Mouse (Mus musculus): Measurements from ENCODE around the gene Pelp1. TPM values are rescaled to one million over a fixed set of nuclear protein-coding genes. Genes with fewer than 3 reads are reported as not detected.

The Pelp1 gene
- polyA plus RNA-seq, 1 experiment from 2014 or later: 29.9 TPM

DNA sequence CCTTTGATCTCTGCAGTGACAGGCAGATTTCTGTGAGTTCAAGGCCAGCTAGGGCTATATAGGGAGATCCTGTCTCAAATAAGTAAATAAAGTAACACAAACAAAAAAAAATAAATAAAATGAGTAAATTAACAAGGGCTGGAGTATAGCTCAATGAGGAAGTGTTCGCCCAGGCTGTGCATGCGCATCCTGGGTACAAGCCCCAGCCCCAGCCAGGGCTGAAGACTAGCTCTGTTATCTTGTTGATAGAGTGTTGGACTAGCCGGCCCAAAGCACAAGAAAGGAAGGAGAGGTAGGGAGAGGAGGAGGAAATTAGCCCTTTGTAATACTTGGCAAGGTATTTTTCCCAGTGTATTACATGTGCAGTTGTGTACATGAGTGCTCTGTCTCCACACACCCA, 34.1 kb upstream of the Pelp1 start:
- Histone ChIP-seq H3K4me2 (replicated peaks) (no peak overlapping the region), H3K27me3 (ENCODE audit: control insufficient read depth, insufficient read depth, low read length) (no peaks in the 10 kb centered on the region), H3K9me3 (ENCODE audit: control insufficient read depth, low read length) (no peaks in the 10 kb centered on the region), H3K36me3 (replicated peaks; ENCODE audit: control insufficient read depth, insufficient read depth) (peaks cover 31% of the 10 kb centered on the region), H3K9ac (no peak overlapping the region), H3K4me1 (replicated peaks; ENCODE audit: control insufficient read depth, insufficient read depth, low read length) (no peaks in the 10 kb centered on the region), H3K4me3 (replicated peaks; ENCODE audit: low read length) (no peak overlapping the region), H3K27ac (no peak overlapping the region)
- DNase-seq (ENCODE audit: low spot score) (no peak), ATAC-seq (ENCODE audit: low FRiP score) (no peak)
- WGBS: 97% methylated on average over 3 of the region's 3 CpGs

DNA sequence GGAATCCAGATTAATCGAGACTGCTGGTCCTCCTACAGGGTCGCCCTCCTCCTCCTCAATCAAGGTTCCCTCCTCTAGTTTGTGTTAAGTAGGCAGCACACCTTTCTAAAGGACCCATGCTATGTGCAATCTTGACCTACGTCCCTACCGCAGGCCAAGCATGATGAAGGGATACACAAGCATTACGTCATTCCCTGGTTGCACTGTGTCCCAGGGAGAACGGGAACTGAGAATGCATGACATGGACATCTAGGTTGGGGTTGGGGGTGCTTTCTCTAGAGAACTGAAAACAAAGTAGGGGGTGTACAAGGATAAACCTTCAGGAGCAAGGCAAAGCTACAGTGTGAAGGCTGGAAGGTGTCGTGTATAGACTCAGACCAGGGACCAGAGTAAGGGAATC, 32.1 kb upstream of the Pelp1 start:
- WGBS: 93% methylated on average over 7 of the region's 7 CpGs
- Histone ChIP-seq H3K4me1 (replicated peaks; ENCODE audit: control insufficient read depth, insufficient read depth, low read length) (no peaks in the 10 kb centered on the region), H3K27me3 (ENCODE audit: control insufficient read depth, insufficient read depth, low read length) (no peaks in the 10 kb centered on the region), H3K4me2 (replicated peaks) (no peak overlapping the region), H3K9me3 (ENCODE audit: control insufficient read depth, low read length) (no peaks in the 10 kb centered on the region), H3K36me3 (replicated peaks; ENCODE audit: control insufficient read depth, insufficient read depth) (peaks cover 51% of the 10 kb centered on the region), H3K9ac (no peak overlapping the region), H3K27ac (no peak overlapping the region), H3K4me3 (replicated peaks; ENCODE audit: low read length) (no peak overlapping the region)
- ATAC-seq (ENCODE audit: low FRiP score) (no peak), DNase-seq (ENCODE audit: low spot score) (no peak)

DNA sequence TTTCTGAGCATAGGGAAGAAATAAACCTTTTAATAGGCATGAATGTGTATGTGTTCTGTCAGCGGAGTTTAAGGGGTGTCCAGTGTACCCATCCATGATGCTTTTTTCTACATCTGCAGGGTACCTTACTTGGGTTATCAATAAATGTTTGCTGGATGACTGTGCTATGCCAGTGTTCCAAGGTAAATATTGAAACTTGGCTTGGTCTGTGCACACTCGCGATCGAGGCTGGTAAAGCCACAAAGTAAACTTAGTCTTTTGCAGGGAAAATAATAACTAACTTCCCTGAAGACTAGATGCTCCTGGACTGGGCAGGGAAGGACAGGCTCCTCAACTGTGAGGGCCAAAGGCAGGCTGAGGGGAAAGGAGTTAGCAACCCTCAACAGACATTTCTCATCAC, 30.8 kb upstream of the Pelp1 start:
- Histone ChIP-seq H3K4me2 (replicated peaks) (no peak overlapping the region), H3K4me3 (replicated peaks; ENCODE audit: low read length) (no peak overlapping the region), H3K9ac (no peak overlapping the region), H3K27ac (no peak overlapping the region), H3K36me3 (replicated peaks; ENCODE audit: control insufficient read depth, insufficient read depth) (peaks cover 64% of the 10 kb centered on the region), H3K4me1 (replicated peaks; ENCODE audit: control insufficient read depth, insufficient read depth, low read length) (no peaks in the 10 kb centered on the region), H3K9me3 (ENCODE audit: control insufficient read depth, low read length) (no peaks in the 10 kb centered on the region), H3K27me3 (ENCODE audit: control insufficient read depth, insufficient read depth, low read length) (no peaks in the 10 kb centered on the region)
- WGBS: 95% methylated on average over 4 of the region's 4 CpGs
- DNase-seq (ENCODE audit: low spot score) (no peak), ATAC-seq (ENCODE audit: low FRiP score) (no peak)

DNA sequence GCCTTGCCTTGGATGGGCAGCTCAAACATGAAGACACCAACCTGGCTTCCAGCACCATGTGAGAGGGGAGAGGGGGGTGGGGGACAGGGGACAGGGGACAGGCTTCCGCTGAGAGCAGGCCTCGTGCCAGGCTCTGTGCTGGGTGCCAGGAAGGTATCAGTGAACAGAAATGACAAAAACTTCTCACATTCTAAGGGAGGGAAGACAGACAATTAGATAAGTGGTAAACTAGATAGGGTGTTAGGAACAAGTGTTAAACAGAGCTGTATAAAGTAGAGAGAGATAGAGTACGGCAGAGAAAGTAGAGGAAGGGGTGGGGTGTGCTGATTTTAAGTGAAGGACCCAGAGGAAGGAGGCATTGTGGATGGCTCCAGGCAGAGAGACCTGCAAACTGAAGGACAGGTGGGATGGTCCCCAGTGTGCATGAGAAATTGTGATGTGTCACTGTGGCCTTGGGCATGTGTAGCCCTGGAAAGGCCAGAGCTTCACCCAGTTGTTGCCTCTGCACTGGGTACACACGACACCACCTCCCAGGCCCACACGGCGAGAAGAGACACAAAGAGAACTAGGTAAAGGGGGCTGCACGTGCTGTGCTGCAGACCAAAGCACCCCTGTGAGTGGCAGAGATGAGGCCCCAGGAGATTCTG, 29.0 kb upstream of the Pelp1 start:
- H3K9ac ChIP-seq: no peak overlapping the region
- 89% methylated on average over 7 of the region's 7 CpGs for WGBS
- peaks cover 6% of the 10 kb centered on the region for H3K4me1 ChIP-seq (replicated peaks; ENCODE audit: control insufficient read depth, insufficient read depth, low read length)
- H3K27me3 ChIP-seq (ENCODE audit: control insufficient read depth, insufficient read depth, low read length): no peaks in the 10 kb centered on the region
- no peak overlapping the region for H3K4me2 ChIP-seq (replicated peaks)
- H3K4me3 ChIP-seq (replicated peaks; ENCODE audit: low read length): no peak overlapping the region
- H3K36me3 ChIP-seq (replicated peaks; ENCODE audit: control insufficient read depth, insufficient read depth): peaks cover 67% of the 10 kb centered on the region
- H3K9me3 ChIP-seq (ENCODE audit: control insufficient read depth, low read length): no peaks in the 10 kb centered on the region
- ATAC-seq (ENCODE audit: low FRiP score): no peak
- no peak overlapping the region for H3K27ac ChIP-seq
- no peak for DNase-seq (ENCODE audit: low spot score)

DNA sequence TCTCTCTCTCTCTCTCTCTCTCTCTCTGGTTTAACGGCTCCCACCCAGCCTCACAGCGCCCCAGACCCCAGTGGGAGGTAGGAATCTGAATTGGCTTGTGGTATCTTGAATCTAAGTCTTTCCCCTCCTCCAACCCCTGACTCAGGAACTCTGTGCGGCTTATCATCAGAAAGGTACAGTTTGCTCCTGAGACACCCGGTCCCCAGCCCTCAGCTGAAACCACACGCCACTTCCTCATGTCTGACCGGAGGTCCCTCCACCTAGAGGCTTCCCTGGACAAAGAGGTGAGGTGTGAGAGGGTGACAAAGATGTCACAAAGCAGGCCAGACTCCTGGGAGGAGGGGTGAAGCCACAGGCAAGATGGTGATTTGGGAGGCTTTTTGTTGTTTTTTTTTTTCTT, 27.6 kb upstream of the Pelp1 start:
- no peak for DNase-seq (ENCODE audit: low spot score)
- H3K36me3 ChIP-seq (replicated peaks; ENCODE audit: control insufficient read depth, insufficient read depth): peaks cover 67% of the 10 kb centered on the region
- no peaks in the 10 kb centered on the region for H3K9me3 ChIP-seq (ENCODE audit: control insufficient read depth, low read length)
- peaks cover 13% of the 10 kb centered on the region for H3K4me1 ChIP-seq (replicated peaks; ENCODE audit: control insufficient read depth, insufficient read depth, low read length)
- H3K4me2 ChIP-seq (replicated peaks): no peak overlapping the region
- ATAC-seq (ENCODE audit: low FRiP score): no peak
- no peak overlapping the region for H3K4me3 ChIP-seq (replicated peaks; ENCODE audit: low read length)
- no peak overlapping the region for H3K27ac ChIP-seq
- 93% methylated on average over 6 of the region's 6 CpGs for WGBS
- H3K27me3 ChIP-seq (ENCODE audit: control insufficient read depth, insufficient read depth, low read length): no peaks in the 10 kb centered on the region
- H3K9ac ChIP-seq: no peak overlapping the region

DNA sequence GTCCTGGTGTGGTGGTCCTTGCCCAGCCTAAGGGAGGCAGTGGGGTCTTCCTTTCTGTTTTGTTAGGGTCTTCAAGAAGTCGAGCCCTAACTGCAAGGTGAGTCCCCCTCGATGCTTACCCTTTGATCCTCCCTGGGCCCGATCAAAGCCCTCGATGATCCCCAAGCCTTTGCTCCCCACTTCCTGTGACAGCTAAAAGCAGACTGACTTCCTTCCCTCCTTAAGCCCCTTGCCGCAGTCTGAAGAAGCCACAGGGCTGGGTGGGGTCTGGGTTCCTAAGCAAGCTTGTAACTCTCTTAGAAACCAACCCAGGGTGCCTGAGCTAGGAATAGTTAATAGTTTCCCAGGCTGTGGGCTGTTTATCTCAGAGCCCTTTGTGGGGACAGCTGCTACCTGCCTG, 25.6 kb upstream of the Pelp1 start:
- peaks cover 51% of the 10 kb centered on the region for H3K36me3 ChIP-seq (replicated peaks; ENCODE audit: control insufficient read depth, insufficient read depth)
- H3K27me3 ChIP-seq (ENCODE audit: control insufficient read depth, insufficient read depth, low read length): no peaks in the 10 kb centered on the region
- H3K4me1 ChIP-seq (replicated peaks; ENCODE audit: control insufficient read depth, insufficient read depth, low read length): peaks cover 13% of the 10 kb centered on the region
- H3K9ac ChIP-seq: no peak overlapping the region
- H3K4me2 ChIP-seq (replicated peaks): no peak overlapping the region
- WGBS: 82% methylated on average over 5 of the region's 5 CpGs
- H3K27ac ChIP-seq: no peak overlapping the region
- H3K4me3 ChIP-seq (replicated peaks; ENCODE audit: low read length): no peak overlapping the region
- ATAC-seq (ENCODE audit: low FRiP score) (no peak), DNase-seq (ENCODE audit: low spot score) (no peak)
- H3K9me3 ChIP-seq (ENCODE audit: control insufficient read depth, low read length): no peaks in the 10 kb centered on the region

DNA sequence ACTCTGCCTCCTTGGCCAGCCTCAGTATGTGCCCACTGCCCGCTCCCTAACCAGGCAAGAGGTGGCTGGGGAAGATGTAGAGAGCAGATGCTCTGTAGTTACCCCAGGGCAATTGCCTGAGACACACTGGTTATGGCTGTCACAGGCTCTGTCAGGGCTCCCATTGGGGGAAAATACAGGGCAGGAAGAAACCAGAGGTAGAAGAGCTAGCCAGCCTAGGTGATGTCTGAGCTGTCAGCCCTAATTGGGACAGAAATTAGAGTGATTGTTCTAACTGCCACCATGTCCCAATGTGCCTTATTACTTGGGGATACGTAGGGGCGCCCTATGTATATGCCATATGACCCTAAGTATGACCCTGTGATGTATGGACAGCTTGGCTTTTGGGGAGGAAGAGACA, 24.1 kb upstream of the Pelp1 start:
- Histone ChIP-seq H3K27me3 (ENCODE audit: control insufficient read depth, insufficient read depth, low read length) (no peaks in the 10 kb centered on the region), H3K4me2 (replicated peaks) (peak overlapping the region; percentile 71), H3K27ac (no peak overlapping the region), H3K4me3 (replicated peaks; ENCODE audit: low read length) (0 out of 2 replicates have a peak overlapping the region, but pooled peaks have one; percentile 77), H3K9me3 (ENCODE audit: control insufficient read depth, low read length) (no peaks in the 10 kb centered on the region), H3K9ac (peak overlapping the region; percentile 16; the same call in 1 of the 2 replicates), H3K36me3 (replicated peaks; ENCODE audit: control insufficient read depth, insufficient read depth) (peaks cover 36% of the 10 kb centered on the region), H3K4me1 (replicated peaks; ENCODE audit: control insufficient read depth, insufficient read depth, low read length) (peaks cover 13% of the 10 kb centered on the region)
- DNase-seq (ENCODE audit: low spot score): no peak
- ATAC-seq (ENCODE audit: low FRiP score): no peak
- WGBS: 85% methylated on average over 3 of the region's 3 CpGs

DNA sequence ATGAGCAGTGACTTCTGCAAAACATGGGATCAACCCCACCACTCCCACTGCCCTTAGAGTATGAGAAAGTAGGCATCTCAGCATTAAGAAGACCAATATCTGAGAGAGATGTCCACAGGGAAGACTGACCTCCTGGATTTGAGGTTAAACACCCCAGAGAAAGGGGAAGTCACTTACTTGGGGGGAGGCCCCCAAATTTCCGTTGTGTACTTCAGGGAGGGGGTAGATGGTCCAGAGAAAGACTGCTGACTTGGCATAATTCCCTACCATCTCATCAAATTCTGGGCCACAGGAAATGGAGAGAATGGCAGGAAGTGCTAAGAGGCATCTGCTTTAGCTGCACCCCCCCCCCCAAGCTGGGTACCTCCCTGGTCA, 23.7 kb upstream of the Pelp1 start:
- 61% methylated on average over 1 of the region's 1 CpGs for WGBS
- no peaks in the 10 kb centered on the region for H3K27me3 ChIP-seq (ENCODE audit: control insufficient read depth, insufficient read depth, low read length)
- DNase-seq (ENCODE audit: low spot score): no peak
- peak overlapping the region; percentile 71 for H3K4me2 ChIP-seq (replicated peaks)
- no peak overlapping the region for H3K27ac ChIP-seq
- H3K9ac ChIP-seq: peak overlapping the region; percentile 88; the same call in 1 of the 2 replicates
- no peak for ATAC-seq (ENCODE audit: low FRiP score)
- no peaks in the 10 kb centered on the region for H3K9me3 ChIP-seq (ENCODE audit: control insufficient read depth, low read length)
- peak overlapping the region; percentile 77 for H3K4me3 ChIP-seq (replicated peaks; ENCODE audit: low read length)
- peaks cover 13% of the 10 kb centered on the region for H3K4me1 ChIP-seq (replicated peaks; ENCODE audit: control insufficient read depth, insufficient read depth, low read length)
- peaks cover 32% of the 10 kb centered on the region for H3K36me3 ChIP-seq (replicated peaks; ENCODE audit: control insufficient read depth, insufficient read depth)

DNA sequence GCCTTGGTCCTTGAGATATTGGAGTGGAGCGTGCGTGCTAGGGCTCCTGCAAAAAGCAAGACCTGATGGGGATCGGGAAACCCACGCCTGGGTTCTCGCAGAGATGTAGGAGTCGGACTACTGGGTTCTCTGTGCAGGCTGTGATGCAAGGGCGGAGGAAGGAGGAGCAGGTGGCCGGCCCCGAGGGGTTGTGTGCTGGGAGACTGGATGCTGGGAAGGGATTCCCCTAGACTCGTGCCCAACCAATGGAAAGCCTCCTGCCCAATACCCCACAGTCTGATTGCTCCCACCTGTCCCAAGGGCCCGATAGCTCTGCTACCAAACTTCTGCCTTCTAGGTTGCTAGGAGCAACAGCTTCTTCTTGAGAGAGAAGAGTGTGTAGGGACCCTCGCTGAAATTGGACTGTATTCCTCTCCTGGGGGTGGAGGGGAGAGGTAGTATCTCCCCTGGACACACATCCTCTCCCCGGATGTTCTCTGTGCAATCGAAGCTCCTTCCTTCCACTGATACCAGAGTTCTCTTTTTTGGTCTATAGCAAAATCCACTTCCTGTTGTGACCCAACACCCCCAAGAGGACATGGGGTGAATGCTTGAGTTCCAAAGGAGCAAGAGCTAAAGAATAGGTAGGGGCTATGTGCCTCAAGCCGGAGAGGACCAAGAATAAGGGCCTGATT, 23.2 kb upstream of the Pelp1 start:
- ATAC-seq (ENCODE audit: low FRiP score) (peak; percentile 4; the same call in 1 of the 2 replicates), DNase-seq (ENCODE audit: low spot score) (peak; percentile 43)
- H3K4me3 ChIP-seq (replicated peaks; ENCODE audit: low read length): peak overlapping the region; percentile 77
- H3K9ac ChIP-seq: peak overlapping the region; percentile 88
- peak overlapping the region; percentile 71 for H3K4me2 ChIP-seq (replicated peaks)
- no peaks in the 10 kb centered on the region for H3K9me3 ChIP-seq (ENCODE audit: control insufficient read depth, low read length)
- H3K27ac ChIP-seq: peak overlapping the region; percentile 91
- peaks cover 13% of the 10 kb centered on the region for H3K4me1 ChIP-seq (replicated peaks; ENCODE audit: control insufficient read depth, insufficient read depth, low read length)
- 7% methylated on average over 15 of the region's 15 CpGs for WGBS
- peaks cover 27% of the 10 kb centered on the region for H3K36me3 ChIP-seq (replicated peaks; ENCODE audit: control insufficient read depth, insufficient read depth)
- H3K27me3 ChIP-seq (ENCODE audit: control insufficient read depth, insufficient read depth, low read length): no peaks in the 10 kb centered on the region

Measured in hindbrain, embryonic 14.5 days (tissue).